Mouse (Mus musculus): Measurements from ENCODE around the gene Tigd4.

DNA sequence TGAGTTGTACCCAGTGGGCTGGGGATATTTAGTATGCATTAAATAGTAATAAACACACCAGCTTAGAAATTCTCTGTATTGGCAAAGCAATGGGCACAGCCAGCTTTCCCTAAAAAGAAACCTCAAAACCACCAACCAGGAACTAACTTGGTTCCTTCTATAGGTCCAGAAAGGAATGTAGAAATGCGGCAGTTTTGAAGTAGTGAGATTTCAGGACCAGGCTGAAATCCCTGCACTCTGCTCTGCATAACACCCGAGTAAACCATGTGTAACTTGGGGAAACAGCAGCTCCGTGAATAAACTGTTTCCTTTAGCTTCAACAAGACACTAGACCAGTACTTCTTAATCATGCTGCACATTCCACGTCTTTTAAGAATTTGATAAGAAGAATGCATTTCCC, 12.7 kb upstream of the Tigd4 start:
- TF ChIP-seq POLR2A (IDR thresholded peaks at IDR 0.05; ENCODE audit: low read depth, low read length) (no peak), MEF2A (IDR thresholded peaks at IDR 0.05; ENCODE audit: borderline replicate concordance, low read depth, low read length) (no peak), MAFK (IDR thresholded peaks at IDR 0.05; ENCODE audit: insufficient replicate concordance, low read length) (no peak), MYC (IDR thresholded peaks at IDR 0.05; ENCODE audit: low read depth, low read length) (no peak), HCFC1 (IDR thresholded peaks at IDR 0.05; ENCODE audit: low read depth, low read length) (no peak), USF1 (IDR thresholded peaks at IDR 0.05; ENCODE audit: low read depth, low read length) (no peak), CTCF (conservative IDR thresholded peaks at IDR 0.05 in 1 of 2, IDR thresholded peaks at IDR 0.05 in 1 of 2; ENCODE audit: low read depth in 2 of 2, low read length in 2 of 2) (no peak), KAT2A (IDR thresholded peaks at IDR 0.05; ENCODE audit: insufficient replicate concordance, low read length) (no peak), USF2 (conservative IDR thresholded peaks at IDR 0.05; ENCODE audit: low read depth, low read length) (no peak), BHLHE40 (IDR thresholded peaks at IDR 0.05; ENCODE audit: low read depth, low read length) (no peak), TBP (conservative IDR thresholded peaks at IDR 0.05; ENCODE audit: low read depth, low read length) (no peak)

All from CH12.LX (cell line).